Mouse (Mus musculus) CD4-positive helper T cell, adult 2 months (primary cell): ENCODE results near the gene Aifm3.
"Not testable (repeated sequence)": the region's sequence is repeated elsewhere in the genome, so short reads cannot be mapped to it uniquely, and the experiment has no call there.

Source experiments
- DNase-seq: peaks from one replicate; pipeline ENCODE4 v3.0.0-alpha.2; 2012; ENCODE audit warnings: low read depth, missing footprints, low spot score

The Aifm3 gene

GRCm38 (mm10) chr16:17499249-17499883, 10.0 kb downstream of the Aifm3 start:
- DNase-seq = no peak

DNA sequence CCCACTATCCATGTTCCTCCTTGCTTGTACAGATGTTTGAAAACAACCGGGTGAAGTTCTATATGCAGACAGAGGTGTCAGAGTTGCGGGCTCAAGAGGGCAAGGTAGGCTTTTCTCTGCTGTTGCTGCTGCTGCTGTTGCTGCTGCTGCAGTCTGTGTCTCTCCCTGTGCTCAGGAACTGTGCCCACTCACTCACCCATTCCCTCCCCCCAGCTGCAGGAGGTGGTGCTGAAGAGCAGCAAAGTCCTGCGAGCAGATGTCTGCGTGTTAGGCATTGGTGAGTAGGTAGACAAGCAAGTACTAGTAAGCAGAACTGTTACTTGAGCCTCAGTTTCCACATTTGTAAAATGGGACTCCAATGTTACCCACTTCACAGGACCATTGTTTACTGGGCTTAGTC, 13.3 kb downstream of the Aifm3 start:
- DNase-seq = no peak

GRCm38 (mm10) chr16:17507018-17507552, 17.7 kb downstream of the Aifm3 start:
- DNase-seq = no peak

GRCm38 (mm10) chr16:17508031-17508430, 18.6 kb downstream of the Aifm3 start:
- DNase-seq = not testable (repeated sequence)

DNA sequence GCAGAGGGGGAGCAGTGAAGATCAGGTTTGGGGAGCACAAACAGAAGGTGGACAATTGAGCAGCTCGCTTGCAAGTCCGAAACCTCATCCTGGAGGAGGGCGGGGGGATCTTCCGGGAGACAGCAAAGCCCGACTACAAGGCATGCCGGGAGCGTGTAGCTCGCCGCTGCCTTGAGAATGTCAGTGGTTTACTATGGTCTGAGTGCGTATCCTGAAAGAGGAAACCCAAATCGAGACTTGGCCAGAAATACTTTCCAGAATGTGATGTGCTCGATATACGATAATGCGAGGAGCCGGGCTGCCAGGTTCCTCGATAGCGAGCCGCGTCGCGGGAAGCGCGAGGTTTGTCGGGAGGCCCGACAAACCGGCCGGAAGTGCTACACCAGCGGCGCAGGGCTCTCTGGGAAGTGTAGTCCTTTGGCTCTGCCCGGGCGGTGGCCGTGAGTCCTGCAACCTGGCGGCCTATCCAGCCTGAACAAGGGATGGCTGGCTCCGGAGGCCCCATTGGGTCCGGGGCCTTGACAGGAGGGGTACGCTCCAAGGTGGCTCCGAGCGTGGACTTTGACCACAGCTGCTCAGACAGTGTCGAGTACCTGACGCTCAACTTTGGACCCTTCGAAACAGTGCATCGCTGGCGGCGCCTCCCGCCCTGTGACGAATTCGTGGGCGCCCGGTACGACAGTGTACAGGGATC, 19.3 kb downstream of the Aifm3 start, which contains the start of gene Lztr1:
TSS of gene Lztr1 (plus strand) at position 143 of the 694 bp plus-strand sequence.
- DNase-seq = peak; percentile 90

DNA sequence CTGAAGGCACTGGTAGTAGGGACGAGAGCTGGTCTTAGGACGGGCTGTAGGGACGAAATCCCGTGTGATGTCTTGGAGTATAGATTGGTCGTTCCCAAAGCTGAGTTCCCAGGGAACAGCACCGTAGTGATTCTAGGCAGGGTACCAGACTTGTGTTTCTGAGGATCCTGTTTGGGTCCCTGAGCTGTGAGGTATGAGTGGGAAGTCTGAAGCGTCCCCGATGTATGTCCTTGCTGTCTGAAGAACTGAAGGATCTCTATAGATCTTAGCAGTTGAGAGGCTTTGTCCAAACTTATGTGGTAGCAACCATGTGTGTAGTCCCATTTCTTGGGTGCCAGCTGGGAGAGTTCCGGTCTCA, 19.8 kb downstream of the Aifm3 start:
- DNase-seq = peak; percentile 15

GRCm38 (mm10) chr16:17510143-17510542, 20.7 kb downstream of the Aifm3 start:
- no peak for DNase-seq

DNA sequence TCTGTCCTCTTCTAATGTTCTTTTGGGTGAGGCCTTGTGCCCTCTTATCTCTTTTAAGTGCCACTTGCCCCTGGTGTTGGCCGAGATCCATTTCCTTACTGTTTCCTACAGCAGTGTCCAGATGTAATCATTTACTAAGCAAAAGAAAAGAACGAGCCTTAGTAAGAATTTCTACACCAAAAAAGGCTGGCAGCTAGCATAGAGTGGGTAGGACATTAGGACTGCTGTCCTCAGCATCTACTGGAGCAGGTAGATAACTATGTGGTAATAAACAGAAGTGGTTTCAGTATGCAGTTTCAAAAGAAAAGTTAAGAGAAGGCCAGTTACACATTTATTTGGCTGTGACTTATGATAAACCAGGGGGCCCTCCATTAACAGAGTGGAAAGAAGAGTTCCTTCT, 21.3 kb downstream of the Aifm3 start:
- no peak for DNase-seq

GRCm38 (mm10) chr16:17511431-17511830, 22.0 kb downstream of the Aifm3 start:
- no peak for DNase-seq

DNA sequence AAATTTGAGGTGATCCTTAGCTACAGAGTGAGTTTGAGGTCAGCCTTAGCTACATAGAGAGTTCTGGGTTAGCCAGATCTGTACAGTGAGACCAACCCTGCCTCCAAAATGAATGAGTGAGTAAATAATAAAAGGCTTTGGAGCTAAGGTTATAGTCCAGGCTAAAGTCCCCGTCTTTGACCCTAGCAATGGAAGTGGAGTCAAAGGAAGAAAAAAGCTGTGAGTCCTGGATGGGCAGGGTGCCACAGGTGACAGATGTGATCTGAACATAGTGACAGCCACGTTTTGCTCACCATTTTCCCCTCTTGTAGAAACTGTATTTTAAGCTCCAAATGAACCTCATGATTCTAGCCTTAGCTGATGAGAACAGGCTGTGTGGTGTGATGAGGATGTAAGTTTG, 29.5 kb downstream of the Aifm3 start:
- DNase-seq = no peak

GRCm38 (mm10) chr16:17524156-17524555, 34.7 kb downstream of the Aifm3 start:
- no peak for DNase-seq

GRCm38 (mm10) chr16:17525524-17525923, 36.1 kb downstream of the Aifm3 start:
- no peak for DNase-seq

DNA sequence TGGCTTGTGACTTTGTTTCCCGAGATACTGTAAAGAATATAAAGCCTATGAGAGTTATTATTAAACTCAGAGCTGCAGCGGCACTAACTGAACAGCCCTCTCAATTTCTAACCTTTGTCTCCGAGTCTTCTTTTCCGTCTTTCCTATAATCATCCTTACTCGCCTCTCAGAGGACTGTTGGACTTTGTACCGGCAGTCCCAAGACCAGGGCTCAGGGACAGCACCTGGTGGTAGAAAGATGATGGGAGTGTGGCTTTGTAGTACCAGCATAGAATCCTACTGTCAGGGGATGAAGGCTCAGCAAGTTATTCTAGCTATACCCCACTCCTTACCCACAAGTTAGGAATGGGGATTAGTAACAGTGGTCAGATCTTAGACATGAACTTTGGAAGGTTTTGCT, 36.8 kb downstream of the Aifm3 start:
- DNase-seq = no peak

DNA sequence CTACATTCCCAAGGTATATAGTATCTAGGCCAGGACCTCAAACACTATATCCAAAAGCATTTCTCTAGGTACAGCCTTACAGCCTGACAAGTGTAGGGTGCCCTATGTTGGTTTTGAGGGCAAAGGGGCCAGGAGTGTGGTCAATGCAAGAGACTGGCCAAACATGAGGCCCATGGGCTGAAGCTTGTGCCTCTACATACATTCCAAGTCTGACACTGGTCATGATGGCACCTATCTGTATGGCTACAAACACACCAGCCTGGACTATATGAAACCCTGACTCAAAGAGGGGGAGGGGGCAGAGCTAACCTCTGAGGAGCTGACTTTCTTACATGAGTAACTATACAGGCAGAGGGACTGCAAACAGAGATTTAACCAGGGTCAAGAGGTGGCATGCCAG, 38.2 kb downstream of the Aifm3 start:
- DNase-seq = no peak

GRCm38 (mm10) chr16:17528276-17528675, 38.9 kb downstream of the Aifm3 start:
- DNase-seq = no peak

- DNase-seq = no peak
Measured at GRCm38 (mm10) chr16:17529981-17530586, 40.7 kb downstream of the Aifm3 start.

DNA sequence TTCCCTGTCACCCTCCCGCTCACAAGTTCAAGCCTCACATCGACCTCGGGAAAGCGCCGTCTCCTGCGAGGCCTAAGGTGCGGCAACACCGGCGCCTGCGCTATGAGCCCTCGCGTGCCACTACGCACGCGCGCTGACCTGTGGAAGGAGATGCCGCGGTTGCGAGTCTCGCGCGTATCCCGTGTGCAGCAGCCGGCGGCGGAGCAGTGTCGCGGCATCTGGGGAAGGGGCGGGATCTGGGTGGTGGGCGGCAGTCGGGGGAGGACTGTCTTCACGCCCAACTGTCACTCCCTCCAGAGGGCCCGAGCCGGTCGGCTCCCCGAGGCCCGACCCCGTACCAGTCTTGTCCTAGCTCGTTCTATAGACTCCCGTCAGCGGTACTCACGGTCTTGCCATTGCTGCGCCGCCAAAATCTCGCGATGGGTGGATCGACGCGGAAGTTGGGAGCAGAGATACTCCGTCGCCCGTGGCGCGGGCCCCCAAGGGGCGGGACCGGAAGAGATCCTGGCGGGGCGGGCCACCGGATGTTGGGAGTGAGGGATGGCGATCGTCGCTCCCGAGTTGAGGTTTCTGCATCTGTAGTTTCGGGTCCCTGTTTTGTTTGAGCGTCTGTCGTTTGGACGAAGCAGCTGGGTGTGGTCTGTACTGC, 41.4 kb downstream of the Aifm3 start, which contains the start of gene Thap7:
TSS of gene Thap7 (minus strand) at position 497 of the 649 bp plus-strand sequence.
- peak; percentile 97 for DNase-seq

GRCm38 (mm10) chr16:17532271-17532670, 42.9 kb downstream of the Aifm3 start:
- DNase-seq = no peak

DNA sequence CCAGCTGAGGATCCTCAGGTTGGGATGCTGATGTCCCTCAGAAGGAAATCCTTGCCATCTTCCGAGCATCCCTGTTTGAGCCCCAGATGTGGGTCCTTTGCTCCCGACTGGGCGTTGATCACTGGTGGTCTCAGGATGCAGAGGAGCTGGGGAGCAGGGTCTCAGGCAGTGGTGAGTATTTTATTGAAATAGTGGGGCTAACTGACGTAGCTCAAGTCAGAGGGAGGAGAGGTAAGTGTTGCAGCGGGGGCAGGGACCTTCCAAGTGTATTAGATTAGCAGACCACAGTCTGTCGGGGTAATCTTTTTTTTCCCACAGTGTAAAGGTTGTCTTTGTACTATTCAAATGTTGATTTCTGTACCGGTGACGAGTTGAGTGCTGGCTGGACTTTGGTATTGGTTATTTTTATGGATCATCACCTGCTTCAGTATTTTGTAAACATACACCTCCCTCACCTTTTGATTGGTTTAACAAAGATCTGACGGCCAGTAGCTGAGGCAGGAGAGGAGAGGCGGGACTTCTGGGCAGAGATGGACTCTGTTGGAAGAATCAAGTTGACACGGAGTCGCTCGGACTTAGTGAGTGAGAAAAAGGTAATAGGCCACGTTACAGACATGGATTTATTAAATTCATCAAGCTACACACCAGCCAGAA, 43.4 kb downstream of the Aifm3 start:
- DNase-seq = no peak

- DNase-seq = no peak
Measured at GRCm38 (mm10) chr16:17536584-17536983, 47.2 kb downstream of the Aifm3 start.

GRCm38 (mm10) chr16:17542632-17543031, 53.2 kb downstream of the Aifm3 start:
- no peak for DNase-seq

- no peak for DNase-seq
Measured at GRCm38 (mm10) chr16:17552837-17553236, 63.4 kb downstream of the Aifm3 start.
